Mouse (Mus musculus): ENCODE data around the gene a. TPM values are rescaled to one million over a fixed set of nuclear protein-coding genes. Genes with fewer than 3 reads are reported as not detected.
"Not testable (repeated sequence)": the region's sequence is repeated elsewhere in the genome, so short reads cannot be mapped to it uniquely, and the experiment has no call there.

The a gene
- polyA plus RNA-seq, 1 experiment from 2014 or later: 3.3 TPM

DNA sequence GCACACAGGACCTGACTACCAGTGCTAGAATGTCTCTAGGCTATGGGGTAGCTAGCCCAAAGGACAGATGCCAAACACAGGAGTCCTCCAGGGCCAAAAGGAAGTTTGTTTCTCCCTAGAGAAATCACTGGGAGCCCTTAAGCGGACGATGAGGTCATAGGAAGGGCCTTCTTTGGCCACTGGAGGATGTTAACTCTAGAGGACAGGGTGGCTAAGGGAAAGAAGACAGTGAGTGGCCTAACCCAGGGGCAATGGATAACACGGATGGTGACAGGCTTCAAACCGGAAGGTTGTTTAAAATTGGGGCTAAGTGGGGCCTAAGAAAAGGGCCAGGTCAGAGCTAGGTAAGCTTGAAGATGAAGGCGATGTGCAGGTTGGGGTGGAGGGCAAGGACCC lies 258.9 kb downstream of the a start:
- H3K9me3 ChIP-seq (replicated peaks; ENCODE audit: control insufficient read depth, low read length): no peaks in the 10 kb centered on the region
- H3K27me3 ChIP-seq (ENCODE audit: control insufficient read depth, insufficient read depth, low read length): no peaks in the 10 kb centered on the region
- no peaks in the 10 kb centered on the region for H3K36me3 ChIP-seq (replicated peaks; ENCODE audit: control insufficient read depth, insufficient read depth, low read depth, low read length)
- peak overlapping the region; percentile 76 for H3K4me2 ChIP-seq (ENCODE audit: low read depth, low read length)
- no peaks in the 10 kb centered on the region; the same call in 1 of the 2 replicates for H3K4me1 ChIP-seq (ENCODE audit: control insufficient read depth, insufficient read depth, low read length)
- H3K4me3 ChIP-seq (ENCODE audit: low read depth, low read length): peak overlapping the region; percentile 42
- no peak for ATAC-seq (replicated peaks; ENCODE audit: insufficient number of reproducible peaks, low FRiP score, low TSS enrichment, low read depth)
- H3K9ac ChIP-seq (replicated peaks; ENCODE audit: low read length): peak overlapping the region; percentile 53
- H3K27ac ChIP-seq (replicated peaks; ENCODE audit: low read depth, low read length): no peak overlapping the region
- 24% methylated on average over 5 of the region's 5 CpGs for WGBS
- DNase-seq (ENCODE audit: low spot score): no peak

DNA sequence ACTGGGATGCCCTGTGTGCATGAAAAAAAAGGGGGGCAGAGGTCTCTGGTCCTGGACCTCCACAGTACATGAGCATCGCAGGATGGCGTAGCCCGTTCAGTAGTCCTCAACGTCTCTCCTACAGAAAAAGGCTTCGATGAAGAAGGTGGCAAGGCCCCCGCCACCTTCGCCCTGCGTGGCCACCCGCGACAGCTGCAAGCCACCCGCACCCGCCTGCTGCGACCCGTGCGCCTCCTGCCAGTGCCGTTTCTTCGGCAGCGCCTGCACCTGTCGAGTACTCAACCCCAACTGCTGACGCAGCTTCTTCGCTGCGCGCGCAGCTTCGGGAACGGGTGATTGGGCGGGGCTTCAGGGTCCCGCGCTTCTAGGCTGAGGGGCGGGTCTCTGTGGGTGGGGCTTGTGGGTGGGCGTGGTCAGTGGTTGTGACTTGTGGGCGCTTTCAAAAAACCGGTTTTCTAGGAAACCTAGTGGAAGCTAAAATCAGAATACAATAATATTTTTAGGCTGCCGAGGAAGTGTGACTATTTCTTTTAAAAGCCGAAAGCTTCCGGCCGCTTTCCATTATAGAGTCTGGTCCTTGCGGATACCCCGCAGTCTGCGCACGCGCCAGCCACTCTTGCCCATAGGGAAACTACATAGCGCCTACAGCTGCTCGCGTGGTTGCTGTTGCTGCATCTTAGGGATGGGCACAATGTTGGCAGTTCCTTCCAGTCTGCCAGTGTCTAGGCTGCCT lies 259.5 kb downstream of the a start:
- H3K4me1 ChIP-seq (ENCODE audit: control insufficient read depth, insufficient read depth, low read length): no peaks in the 10 kb centered on the region; the same call in 1 of the 2 replicates
- no peaks in the 10 kb centered on the region for H3K27me3 ChIP-seq (ENCODE audit: control insufficient read depth, insufficient read depth, low read length)
- H3K9ac ChIP-seq (replicated peaks; ENCODE audit: low read length): peak overlapping the region; percentile 62
- H3K27ac ChIP-seq (replicated peaks; ENCODE audit: low read depth, low read length): peak overlapping the region; percentile 49; the same call in 1 of the 2 replicates
- H3K36me3 ChIP-seq (replicated peaks; ENCODE audit: control insufficient read depth, insufficient read depth, low read depth, low read length): no peaks in the 10 kb centered on the region
- DNase-seq (ENCODE audit: low spot score) (peak; percentile 97), ATAC-seq (replicated peaks; ENCODE audit: insufficient number of reproducible peaks, low FRiP score, low TSS enrichment, low read depth) (peak; percentile 86)
- WGBS: under 1% methylated on average over 43 of the region's 45 CpGs
- peak overlapping the region; percentile 76 for H3K4me2 ChIP-seq (ENCODE audit: low read depth, low read length)
- H3K9me3 ChIP-seq (replicated peaks; ENCODE audit: control insufficient read depth, low read length): no peaks in the 10 kb centered on the region
- peak overlapping the region; percentile 42 for H3K4me3 ChIP-seq (ENCODE audit: low read depth, low read length)

GRCm38 (mm10) chr2:155051622-155052351 lies 260.6 kb downstream of the a start:
- whole genome bisulfite sequencing: 30% methylated on average over 9 of the region's 9 CpGs
- Histone ChIP-seq H3K27me3 (ENCODE audit: control insufficient read depth, insufficient read depth, low read length) (no peaks in the 10 kb centered on the region), H3K27ac (replicated peaks; ENCODE audit: low read depth, low read length) (no peak overlapping the region)

GRCm38 (mm10) chr2:155052681-155053080 lies 261.5 kb downstream of the a start:
- Histone ChIP-seq H3K27me3 (ENCODE audit: control insufficient read depth, insufficient read depth, low read length) (no peaks in the 10 kb centered on the region), H3K9me3 (replicated peaks; ENCODE audit: control insufficient read depth, low read length) (no peaks in the 10 kb centered on the region), H3K27ac (replicated peaks; ENCODE audit: low read depth, low read length) (no peak overlapping the region), H3K4me3 (ENCODE audit: low read depth, low read length) (no peak overlapping the region), H3K36me3 (replicated peaks; ENCODE audit: control insufficient read depth, insufficient read depth, low read depth, low read length) (no peaks in the 10 kb centered on the region), H3K4me1 (ENCODE audit: control insufficient read depth, insufficient read depth, low read length) (no peaks in the 10 kb centered on the region; the same call in 1 of the 2 replicates), H3K9ac (replicated peaks; ENCODE audit: low read length) (no peak overlapping the region), H3K4me2 (ENCODE audit: low read depth, low read length) (no peak overlapping the region)
- WGBS: 81% methylated on average over 2 of the region's 2 CpGs
- ATAC-seq (replicated peaks; ENCODE audit: insufficient number of reproducible peaks, low FRiP score, low TSS enrichment, low read depth) (no peak), DNase-seq (ENCODE audit: low spot score) (no peak)

More at GRCm38 (mm10) chr2:155051622-155052351, 260.6 kb downstream of the a start:
- H3K9ac ChIP-seq (replicated peaks; ENCODE audit: low read length): peak overlapping the region; percentile 62
- ATAC-seq (replicated peaks; ENCODE audit: insufficient number of reproducible peaks, low FRiP score, low TSS enrichment, low read depth) (no peak), DNase-seq (ENCODE audit: low spot score) (no peak)
- H3K4me3 ChIP-seq (ENCODE audit: low read depth, low read length): no peak overlapping the region
- H3K36me3 ChIP-seq (replicated peaks; ENCODE audit: control insufficient read depth, insufficient read depth, low read depth, low read length): no peaks in the 10 kb centered on the region
- peak overlapping the region; percentile 74 for H3K4me2 ChIP-seq (ENCODE audit: low read depth, low read length)
- H3K9me3 ChIP-seq (replicated peaks; ENCODE audit: control insufficient read depth, low read length): no peaks in the 10 kb centered on the region
- H3K4me1 ChIP-seq (ENCODE audit: control insufficient read depth, insufficient read depth, low read length): no peaks in the 10 kb centered on the region; the same call in 1 of the 2 replicates

DNA sequence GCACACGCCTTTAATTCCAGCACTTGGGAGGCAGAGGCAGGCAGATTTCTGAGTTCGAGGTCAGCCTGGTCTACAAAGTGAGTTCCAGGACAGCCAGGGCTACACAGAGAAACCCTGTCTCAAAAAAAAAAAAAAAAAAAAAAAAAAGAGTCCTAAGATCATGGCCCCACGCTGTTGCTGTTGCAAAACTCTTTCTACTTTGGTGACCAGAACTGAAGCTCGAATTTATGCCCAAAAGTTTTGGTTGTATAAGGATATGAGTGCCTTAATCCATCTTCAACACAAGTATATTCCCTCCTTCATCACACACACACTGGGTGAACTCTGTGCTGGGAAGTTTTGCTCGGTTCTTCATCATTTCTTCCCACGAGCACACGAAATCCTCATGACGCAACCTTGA lies 262.3 kb downstream of the a start:
- ATAC-seq (replicated peaks; ENCODE audit: insufficient number of reproducible peaks, low FRiP score, low TSS enrichment, low read depth); H3K9ac ChIP-seq (replicated peaks; ENCODE audit: low read length); H3K4me3 ChIP-seq (ENCODE audit: low read depth, low read length); H3K4me2 ChIP-seq (ENCODE audit: low read depth, low read length); H3K27me3 ChIP-seq (ENCODE audit: control insufficient read depth, insufficient read depth, low read length); H3K36me3 ChIP-seq (replicated peaks; ENCODE audit: control insufficient read depth, insufficient read depth, low read depth, low read length); DNase-seq (ENCODE audit: low spot score); H3K9me3 ChIP-seq (replicated peaks; ENCODE audit: control insufficient read depth, low read length); H3K4me1 ChIP-seq (ENCODE audit: control insufficient read depth, insufficient read depth, low read length); H3K27ac ChIP-seq (replicated peaks; ENCODE audit: low read depth, low read length): not testable (repeated sequence)
- 88% methylated on average over 7 of the region's 8 CpGs for WGBS

DNA sequence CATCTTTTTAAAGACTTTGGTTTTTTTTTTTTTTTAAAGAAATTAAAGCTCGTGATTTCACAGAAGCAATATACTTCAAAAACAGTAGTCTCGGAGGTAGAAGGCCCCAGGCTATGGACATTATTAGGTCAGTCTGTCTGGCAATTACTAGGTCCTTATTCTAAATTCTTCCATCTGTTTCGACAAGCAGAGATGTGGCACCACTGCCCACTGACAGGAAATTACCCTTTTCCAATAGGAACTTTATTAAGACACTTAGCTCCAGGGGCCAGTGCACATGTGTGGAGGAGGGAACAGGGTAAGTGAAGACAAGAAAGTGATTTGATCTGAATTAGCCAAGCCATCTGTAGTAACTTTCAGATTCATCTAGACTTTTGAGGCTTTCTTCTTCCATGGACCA lies 263.5 kb downstream of the a start:
- Histone ChIP-seq H3K4me1 (ENCODE audit: control insufficient read depth, insufficient read depth, low read length) (no peaks in the 10 kb centered on the region), H3K4me3 (ENCODE audit: low read depth, low read length) (no peak overlapping the region), H3K4me2 (ENCODE audit: low read depth, low read length) (no peak overlapping the region), H3K27me3 (ENCODE audit: control insufficient read depth, insufficient read depth, low read length) (no peaks in the 10 kb centered on the region), H3K9me3 (replicated peaks; ENCODE audit: control insufficient read depth, low read length) (no peaks in the 10 kb centered on the region), H3K9ac (replicated peaks; ENCODE audit: low read length) (no peak overlapping the region), H3K27ac (replicated peaks; ENCODE audit: low read depth, low read length) (no peak overlapping the region), H3K36me3 (replicated peaks; ENCODE audit: control insufficient read depth, insufficient read depth, low read depth, low read length) (no peaks in the 10 kb centered on the region; the same call in 1 of the 2 replicates)
- WGBS: 56% methylated on average over 3 of the region's 3 CpGs
- peak; percentile 34 for DNase-seq (ENCODE audit: low spot score)
- ATAC-seq (replicated peaks; ENCODE audit: insufficient number of reproducible peaks, low FRiP score, low TSS enrichment, low read depth): no peak

GRCm38 (mm10) chr2:155056076-155056578 lies 264.9 kb downstream of the a start:
- no peak overlapping the region for H3K27ac ChIP-seq (replicated peaks; ENCODE audit: low read depth, low read length)
- H3K27me3 ChIP-seq (ENCODE audit: control insufficient read depth, insufficient read depth, low read length): no peaks in the 10 kb centered on the region
- no peak overlapping the region for H3K9ac ChIP-seq (replicated peaks; ENCODE audit: low read length)
- no peak for DNase-seq (ENCODE audit: low spot score)
- H3K9me3 ChIP-seq (replicated peaks; ENCODE audit: control insufficient read depth, low read length): no peaks in the 10 kb centered on the region
- H3K4me1 ChIP-seq (ENCODE audit: control insufficient read depth, insufficient read depth, low read length): no peaks in the 10 kb centered on the region
- H3K4me3 ChIP-seq (ENCODE audit: low read depth, low read length): no peak overlapping the region
- no peak for ATAC-seq (replicated peaks; ENCODE audit: insufficient number of reproducible peaks, low FRiP score, low TSS enrichment, low read depth)
- WGBS: 73% methylated on average over 5 of the region's 5 CpGs
- H3K36me3 ChIP-seq (replicated peaks; ENCODE audit: control insufficient read depth, insufficient read depth, low read depth, low read length): peaks cover 3% of the 10 kb centered on the region
- H3K4me2 ChIP-seq (ENCODE audit: low read depth, low read length): no peak overlapping the region

GRCm38 (mm10) chr2:155057361-155057760 lies 266.2 kb downstream of the a start:
- WGBS: 62% methylated on average over 1 of the region's 1 CpGs
- Histone ChIP-seq H3K36me3 (replicated peaks; ENCODE audit: control insufficient read depth, insufficient read depth, low read depth, low read length) (peaks cover 3% of the 10 kb centered on the region), H3K4me2 (ENCODE audit: low read depth, low read length) (no peak overlapping the region), H3K27me3 (ENCODE audit: control insufficient read depth, insufficient read depth, low read length) (no peaks in the 10 kb centered on the region), H3K4me1 (ENCODE audit: control insufficient read depth, insufficient read depth, low read length) (no peaks in the 10 kb centered on the region), H3K9ac (replicated peaks; ENCODE audit: low read length) (no peak overlapping the region), H3K27ac (replicated peaks; ENCODE audit: low read depth, low read length) (no peak overlapping the region), H3K4me3 (ENCODE audit: low read depth, low read length) (no peak overlapping the region), H3K9me3 (replicated peaks; ENCODE audit: control insufficient read depth, low read length) (no peaks in the 10 kb centered on the region)
- no peak for ATAC-seq (replicated peaks; ENCODE audit: insufficient number of reproducible peaks, low FRiP score, low TSS enrichment, low read depth)
- no peak for DNase-seq (ENCODE audit: low spot score)

All from embryonic facial prominence, embryonic 11.5 days (tissue).